Mouse (Mus musculus) CH12.LX (cell line): ENCODE data around the gene Slc35f3.

Experiments used
- CHD2 ChIP-seq: IDR thresholded peaks from 2 replicates; pipeline ENCODE4 v1.6.1; 2011; ENCODE audit warnings: low read length, improper control_type of control experiment
- CTCF ChIP-seq, 2 experiments: IDR thresholded peaks in 1 of 2; conservative IDR thresholded peaks in 1 of 2; 2 replicates each; pipeline ENCODE4 v1.5.1; 2011 to 2012; ENCODE audit warnings: low read depth in 2 of 2, low read length in 2 of 2, improper control_type of control experiment in 1 of 2, inconsistent platforms in 1 of 2, mild to moderate bottlenecking in 1 of 2, moderate library complexity in 1 of 2
- ELF1 ChIP-seq: IDR thresholded peaks from 2 replicates; pipeline ENCODE4 v1.6.1; 2014; ENCODE audit warnings: low read depth, mild to moderate bottlenecking, inconsistent platforms, low read length, improper control_type of control experiment
- EP300 ChIP-seq: IDR thresholded peaks from 2 replicates; pipeline ENCODE4 v1.6.1; 2011; ENCODE audit warnings: low read length, improper control_type of control experiment
- IRF4 ChIP-seq: IDR thresholded peaks from 2 replicates; pipeline ENCODE4 v1.6.1; 2014; ENCODE audit warnings: low read depth, mild to moderate bottlenecking, inconsistent platforms, low read length, improper control_type of control experiment
- KAT2A ChIP-seq: IDR thresholded peaks from 2 replicates; pipeline ENCODE4 v1.6.1; 2012; ENCODE audit warnings: low read length, improper control_type of control experiment, inconsistent platforms; ENCODE audit not compliant: insufficient replicate concordance
- POLR2AphosphoS2 ChIP-seq: IDR thresholded peaks from 2 replicates; pipeline ENCODE4 v1.6.1; 2011; ENCODE audit warnings: low read depth, low read length, improper control_type of control experiment
- RAD21 ChIP-seq: IDR thresholded peaks from 2 replicates; pipeline ENCODE4 v1.6.1; 2011; ENCODE audit warnings: low read depth, mild to moderate bottlenecking, low read length, improper control_type of control experiment, moderate library complexity
- SIN3A ChIP-seq: IDR thresholded peaks from 2 replicates; pipeline ENCODE4 v1.6.1; 2012; ENCODE audit warnings: low read length, improper control_type of control experiment, inconsistent platforms

DNA sequence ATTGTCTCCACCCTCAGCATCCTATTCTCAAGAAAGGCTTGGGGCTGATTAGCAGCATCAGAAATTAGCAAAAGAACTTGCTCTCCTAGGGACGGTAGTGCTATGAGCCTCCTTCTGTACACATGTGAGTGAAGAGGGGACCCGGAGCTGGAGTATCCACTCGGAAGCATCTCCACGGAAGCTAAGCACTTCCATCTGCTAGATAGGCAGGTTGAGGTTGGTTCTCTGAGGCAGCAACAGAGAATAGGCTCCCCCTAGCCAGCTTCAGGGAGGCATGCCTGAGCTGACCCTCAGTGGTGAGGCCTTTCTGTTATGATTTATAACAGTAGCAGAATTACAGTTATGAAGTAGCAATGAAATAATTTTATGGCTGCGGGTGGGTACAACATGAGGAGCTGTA is 2.0 kb downstream of the Slc35f3 start:
- TF ChIP-seq CTCF (conservative IDR thresholded peaks at IDR 0.05 in 1 of 2, IDR thresholded peaks at IDR 0.05 in 1 of 2; ENCODE audit: low read depth in 2 of 2, low read length in 2 of 2) (no peak), EP300 (no peak), ELF1 (no peak), SIN3A (no peak), RAD21 (no peak), KAT2A (no peak), CHD2 (no peak), POLR2AphosphoS2 (no peak), IRF4 (no peak)
